Mouse (Mus musculus): Measurements from ENCODE around the gene Gm28038.

GRCm38 (mm10) chr2:30280743-30281142 is at the start of gene Gm28038:
- TF ChIP-seq CTCF (IDR thresholded peaks at IDR 0.05; ENCODE audit: borderline replicate concordance, control insufficient read depth, extremely low read depth, insufficient read depth, low read length, poor library complexity) (no peak), POLR2A (IDR thresholded peaks at IDR 0.05; ENCODE audit: control insufficient read depth, extremely low read depth, insufficient read depth, low read length, poor library complexity) (no peak)
